ENCODE assay signal across 14 mouse cellular contexts in genomic region chr12:32653096-32653495, GRCm38 (mm10).
A peak's percentile ranks its signal among the peaks of the same experiment; 100 is the strongest.
DNase-seq lines count a peak whose midpoint lies in the region; ATAC-seq and TF ChIP-seq lines count a peak whose summit lies in the region.
"Had no signal": no experiment of that assay in that cellular context is flagged by ENCODE, and none has a peak within 500 bp of the region (broad histone marks: within the 10 kb centered on the region; RNA-seq: fewer than 3 reads in every experiment).

No protein-coding gene starts in this region.

- peak; percentile 37 for DNase-seq in thymus, adult 2 months
- no peak for DNase-seq in thymus, adult 18-20 months
- no peak for DNase-seq in neural tube, embryonic 10.5 days (ENCODE audit: extremely low spot score, low spot score)
- DNase-seq in urinary bladder, adult 18-20 months (ENCODE audit: low spot score in 2 of 2): no peak
- DNase-seq in heart, adult 18-20 months: no peak
- DNase-seq: cerebellum, adult 18-20 months; heart, postnatal 36 days had no signal

- TF ChIP-seq POLR2A in thymus, adult 2 months (IDR thresholded peaks at IDR 0.05; ENCODE audit: control insufficient read depth, extremely low read depth, insufficient read depth, low read length, poor library complexity): no peak

- peak; percentile 43 for TF ChIP-seq CTCF in intestine, postnatal 0 days (IDR thresholded peaks at IDR 0.05; ENCODE audit: low read depth)
- TF ChIP-seq CTCF in thymus, adult 2 months (IDR thresholded peaks at IDR 0.05; ENCODE audit: borderline replicate concordance, control insufficient read depth, extremely low read depth, insufficient read depth, low read length, poor library complexity): no peak

- no peak overlapping the region for H3K4me2 ChIP-seq in intestine, postnatal 0 days (replicated peaks; ENCODE audit: low read depth)
- no peak overlapping the region for H3K4me2 ChIP-seq in intestine, embryonic 16.5 days (ENCODE audit: low read depth, low read length)
- H3K4me2 ChIP-seq: embryonic facial prominence, embryonic 12.5 days; limb, embryonic 15.5 days; midbrain, embryonic 12.5 days had no signal

- no peak overlapping the region for H3K4me3 ChIP-seq in intestine, postnatal 0 days (ENCODE audit: low read depth, low read length)
- H3K4me3 ChIP-seq in intestine, embryonic 16.5 days (ENCODE audit: low read length): no peak overlapping the region
- H3K4me3 ChIP-seq in thymus, adult 2 months (ENCODE audit: control insufficient read depth, insufficient read depth, low read length): no peak overlapping the region
- H3K4me3 ChIP-seq: embryonic facial prominence, embryonic 12.5 days; limb, embryonic 15.5 days; midbrain, embryonic 12.5 days had no signal

- H3K27me3 ChIP-seq in intestine, postnatal 0 days (replicated peaks; ENCODE audit: control insufficient read depth, insufficient read depth, low read length): no peaks in the 10 kb centered on the region
- no peaks in the 10 kb centered on the region for H3K27me3 ChIP-seq in intestine, embryonic 16.5 days (replicated peaks; ENCODE audit: control insufficient read depth, insufficient read depth, low read length)
- H3K27me3 ChIP-seq in thymus, adult 2 months (ENCODE audit: control insufficient read depth, insufficient read depth, low read length): no peaks in the 10 kb centered on the region
- H3K27me3 ChIP-seq: embryonic facial prominence, embryonic 12.5 days; limb, embryonic 15.5 days; midbrain, embryonic 12.5 days had no signal

- no peak overlapping the region for H3K9ac ChIP-seq in intestine, postnatal 0 days (ENCODE audit: low read depth, low read length)
- H3K9ac ChIP-seq in intestine, embryonic 16.5 days (ENCODE audit: low read depth, low read length): no peak overlapping the region
- H3K9ac ChIP-seq: embryonic facial prominence, embryonic 12.5 days; limb, embryonic 15.5 days; midbrain, embryonic 12.5 days had no signal

- no peak overlapping the region for H3K27ac ChIP-seq in intestine, postnatal 0 days (ENCODE audit: low read depth, low read length)
- H3K27ac ChIP-seq in intestine, embryonic 16.5 days (ENCODE audit: low read length): no peak overlapping the region
- H3K27ac ChIP-seq in thymus, adult 2 months (ENCODE audit: control insufficient read depth, insufficient read depth, low read length): no peak overlapping the region
- H3K27ac ChIP-seq: embryonic facial prominence, embryonic 12.5 days; limb, embryonic 15.5 days; midbrain, embryonic 12.5 days had no signal

- no peaks in the 10 kb centered on the region for H3K9me3 ChIP-seq in intestine, postnatal 0 days (ENCODE audit: control insufficient read depth)
- H3K9me3 ChIP-seq in intestine, embryonic 16.5 days (ENCODE audit: control insufficient read depth, low read length): no peaks in the 10 kb centered on the region
- H3K9me3 ChIP-seq: embryonic facial prominence, embryonic 12.5 days; limb, embryonic 15.5 days; midbrain, embryonic 12.5 days had no signal

- WGBS in intestine, postnatal 0 days: 98% methylated on average over 1 of the region's 1 CpGs
- 95% methylated on average over 1 of the region's 1 CpGs for WGBS in intestine, embryonic 16.5 days
- 100% methylated on average over 1 of the region's 1 CpGs for WGBS in thymus, adult 2 months

- no peaks in the 10 kb centered on the region for H3K36me3 ChIP-seq in intestine, postnatal 0 days (ENCODE audit: control insufficient read depth, insufficient read depth)
- no peaks in the 10 kb centered on the region for H3K36me3 ChIP-seq in intestine, embryonic 16.5 days (ENCODE audit: control insufficient read depth, insufficient read depth, low read length)
- no peaks in the 10 kb centered on the region for H3K36me3 ChIP-seq in thymus, adult 2 months (ENCODE audit: control insufficient read depth, insufficient read depth, low read length)
- H3K36me3 ChIP-seq: embryonic facial prominence, embryonic 12.5 days; limb, embryonic 15.5 days; midbrain, embryonic 12.5 days had no signal

- no peak for ATAC-seq in intestine, postnatal 0 days
- no peak for ATAC-seq in intestine, embryonic 16.5 days
- peak; percentile 40; the same call in 1 of the 2 replicates for ATAC-seq in megakaryocyte, adult 5-6 weeks (ENCODE audit: poor library complexity, severe bottlenecking)
- ATAC-seq: forebrain, embryonic 14.5 days had no signal

- no peaks in the 10 kb centered on the region for H3K4me1 ChIP-seq in intestine, postnatal 0 days (replicated peaks; ENCODE audit: control insufficient read depth, insufficient read depth, low read length)
- H3K4me1 ChIP-seq in intestine, embryonic 16.5 days (ENCODE audit: control insufficient read depth, insufficient read depth, low read length): no peaks in the 10 kb centered on the region
- H3K4me1 ChIP-seq in thymus, adult 2 months (replicated peaks; ENCODE audit: control insufficient read depth, insufficient read depth, low read length): no peaks in the 10 kb centered on the region
- H3K4me1 ChIP-seq: embryonic facial prominence, embryonic 12.5 days; midbrain, embryonic 12.5 days had no signal
